Mouse (Mus musculus) heart, adult 2 months (tissue): ENCODE measurements at regions not wholly inside any gene's neighbourhood (a gene's known extent, or its start where the extent isn't known, plus 50 kb on each side); places are given as distances from the start of the nearest gene placed in this dataset.

Experiments
- DNase-seq, 2 experiments: peaks; one replicate each; pipeline ENCODE4 v3.0.0; 2021
- H3K27ac ChIP-seq: fragments of 200-600 bp; 2 replicates; pipeline ENCODE4 v1.8.1; 2022
- H3K27me3 ChIP-seq: fragments of 200-500 bp; 2 replicates; pipeline ENCODE4 v1.6.1; 2012; ENCODE audit warnings: mild to moderate bottlenecking, low read length, inconsistent platforms, mixed read lengths; ENCODE audit not compliant: control insufficient read depth, insufficient read depth
- H3K36me3 ChIP-seq: fragments of 200-500 bp; 2 replicates; pipeline ENCODE4 v1.6.1; 2012; ENCODE audit warnings: low read length, inconsistent platforms; ENCODE audit not compliant: control insufficient read depth, insufficient read depth
- H3K4me1 ChIP-seq: fragments of 200-500 bp; 2 replicates; pipeline ENCODE4 v1.6.1; 2011; ENCODE audit warnings: low read length; ENCODE audit not compliant: control insufficient read depth, insufficient read depth
- H3K4me3 ChIP-seq: fragments of 200-600 bp; 2 replicates; pipeline ENCODE4 v1.8.1; 2022
- H3K79me2 ChIP-seq: fragments of 200-500 bp; replicated peaks from 2 replicates; pipeline ENCODE4 v1.6.1; 2012; ENCODE audit warnings: mild to moderate bottlenecking, inconsistent platforms, low read length, moderate library complexity, mixed read lengths; ENCODE audit not compliant: control insufficient read depth, insufficient read depth
- H3K9ac ChIP-seq: fragments of 200-500 bp; 2 replicates; pipeline ENCODE4 v1.6.1; 2012; ENCODE audit warnings: low read depth, mild to moderate bottlenecking, control low read depth, inconsistent platforms, low read length, mixed read lengths
- CTCF ChIP-seq: fragments of 200-600 bp; IDR thresholded peaks from 2 replicates; pipeline ENCODE4 v1.8.1; 2022; ENCODE audit warnings: antibody characterized with exemption, mild to moderate bottlenecking, moderate library complexity
- EP300 ChIP-seq: fragments of 200-500 bp; IDR thresholded peaks from 2 replicates; pipeline ENCODE4 v1.6.1; 2011; ENCODE audit warnings: low read depth, low read length, control low read depth; ENCODE audit not compliant: insufficient read depth
- POLR2A ChIP-seq: fragments of 200-500 bp; IDR thresholded peaks from 2 replicates; pipeline ENCODE4 v1.6.1; 2011; ENCODE audit warnings: mild to moderate bottlenecking, low read depth, low read length, control low read depth; ENCODE audit not compliant: insufficient read depth
- WGBS: fragments of 180-500 bp; shearing (Covaris S2); methylation state at CpG from one replicate; pipeline ENCODE4 v1.1.7; 2018; 5-methylcytosine and 5-hydroxymethylcytosine counted together
- intact Hi-C: fragments of 180-260 bp; cut with DNase I; formaldehyde crosslinking; loops from one replicate; pipeline ENCODE4 v1.15.1; 2025

DNA sequence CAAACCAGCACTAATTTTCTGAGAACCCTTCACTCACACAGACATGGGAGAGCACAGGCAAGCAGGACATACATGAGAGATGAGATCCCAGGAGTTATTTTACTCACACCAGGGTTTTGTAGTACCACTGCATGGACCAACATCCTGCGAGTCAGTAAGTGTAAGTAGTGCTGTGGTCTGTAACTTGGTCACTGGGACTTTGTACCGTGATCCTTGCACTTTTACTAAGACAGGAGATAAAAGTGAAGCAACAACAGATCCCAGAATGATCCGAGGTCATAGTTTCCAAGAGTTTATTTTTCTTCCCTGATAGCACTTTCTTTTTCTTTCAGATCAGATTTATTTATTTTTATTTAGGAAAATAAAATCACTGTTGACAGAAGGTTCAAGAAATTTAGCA is 54.1 kb upstream of the Mtap start:
- Histone ChIP-seq H3K27ac (no peak overlapping the region), H3K4me3 (no peak overlapping the region), H3K4me1 (no peaks in the 10 kb centered on the region), H3K27me3 (no peaks in the 10 kb centered on the region), H3K79me2 (no peaks in the 10 kb centered on the region), H3K9ac (no peak overlapping the region), H3K36me3 (no peaks in the 10 kb centered on the region)
- WGBS = 34% methylated on average over 3 of the region's 3 CpGs
- intact Hi-C loops = no loop called here
- DNase-seq = no peak
- no peak for TF ChIP-seq CTCF
- no peak for TF ChIP-seq EP300
- no peak for TF ChIP-seq POLR2A

DNA sequence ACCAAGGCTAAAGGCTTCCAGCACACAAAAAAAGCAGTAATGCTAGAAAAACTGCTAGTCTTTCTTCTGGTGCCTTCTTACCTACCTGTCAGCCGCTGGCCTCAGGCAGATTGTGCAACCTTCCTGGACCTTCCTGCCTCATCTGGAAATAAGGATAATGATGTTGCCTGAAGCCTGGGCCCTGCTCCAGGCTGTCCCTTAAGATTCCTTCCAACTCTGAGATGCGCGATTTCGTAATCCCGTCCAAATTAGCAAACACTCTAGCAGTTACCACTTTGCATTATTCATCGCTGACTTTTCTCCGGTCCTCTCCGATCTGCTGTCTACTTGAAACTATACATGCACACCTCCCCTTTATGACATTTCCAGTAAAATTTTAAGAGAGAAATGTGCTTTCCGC is 58.4 kb upstream of the Mtap start:
- no peak for TF ChIP-seq EP300
- TF ChIP-seq CTCF = no peak
- TF ChIP-seq POLR2A = no peak
- H3K9ac ChIP-seq = no peak overlapping the region
- DNase-seq = peak in 1 of 2 experiments; percentile 4
- H3K36me3 ChIP-seq = no peaks in the 10 kb centered on the region
- no peaks in the 10 kb centered on the region for H3K4me1 ChIP-seq
- intact Hi-C loops = no loop called here
- no peak overlapping the region for H3K27ac ChIP-seq
- H3K79me2 ChIP-seq = no peaks in the 10 kb centered on the region
- 95% methylated on average over 9 of the region's 9 CpGs for WGBS
- no peak overlapping the region for H3K4me3 ChIP-seq
- H3K27me3 ChIP-seq = no peaks in the 10 kb centered on the region

DNA sequence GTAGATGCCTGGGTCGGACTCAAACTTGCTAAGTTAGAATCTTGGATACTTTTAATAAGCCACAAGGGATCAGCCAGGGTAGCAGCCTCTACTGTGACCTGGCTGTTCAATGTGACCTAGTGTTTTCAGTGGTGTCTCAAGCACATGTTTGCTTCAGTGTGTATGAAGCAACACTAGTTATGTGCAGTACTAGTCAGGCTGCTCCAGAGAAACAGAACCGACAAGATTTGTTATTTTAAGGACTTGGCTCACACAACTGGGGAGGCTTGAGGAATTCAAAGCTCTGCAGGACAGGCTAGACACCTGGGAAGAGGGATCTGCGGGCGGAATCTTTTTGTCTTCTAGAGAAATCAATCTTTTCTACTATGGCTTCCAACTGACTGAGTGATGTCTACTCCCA is 62.2 kb upstream of the Mtap start:
- Histone ChIP-seq H3K79me2 (no peaks in the 10 kb centered on the region), H3K27me3 (no peaks in the 10 kb centered on the region), H3K27ac (no peak overlapping the region), H3K4me3 (no peak overlapping the region), H3K36me3 (no peaks in the 10 kb centered on the region), H3K9ac (no peak overlapping the region), H3K4me1 (no peaks in the 10 kb centered on the region)
- DNase-seq = no peak
- 65% methylated on average over 4 of the region's 4 CpGs for WGBS
- intact Hi-C loops = no loop called here
- TF ChIP-seq CTCF (no peak), POLR2A (no peak), EP300 (no peak)

DNA sequence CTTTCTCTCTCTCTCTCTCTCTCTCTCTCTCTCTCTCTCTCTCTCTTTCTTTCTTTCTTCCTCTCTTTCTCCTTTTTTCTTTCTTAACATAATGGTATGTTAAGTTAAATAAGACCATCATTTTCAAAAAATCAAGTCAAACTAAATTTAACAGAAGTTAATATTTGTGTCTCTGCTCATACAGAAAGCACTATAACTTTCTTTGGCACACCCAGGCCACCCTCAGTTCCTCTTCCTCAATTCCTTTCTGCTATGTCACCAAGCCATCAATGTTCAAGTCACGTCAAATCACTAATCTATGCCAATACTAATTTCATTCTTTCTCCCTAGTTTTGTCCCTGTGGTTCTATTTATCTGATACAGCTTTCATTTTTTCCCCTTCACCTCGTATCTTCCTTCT is 66.5 kb upstream of the Mtap start:
- Histone ChIP-seq H3K4me3 (no peak overlapping the region), H3K9ac (no peak overlapping the region), H3K27ac (no peak overlapping the region), H3K4me1 (no peaks in the 10 kb centered on the region), H3K36me3 (no peaks in the 10 kb centered on the region), H3K79me2 (no peaks in the 10 kb centered on the region), H3K27me3 (no peaks in the 10 kb centered on the region)
- 64% methylated on average over 2 of the region's 2 CpGs for WGBS
- no peak for DNase-seq
- TF ChIP-seq CTCF = no peak
- TF ChIP-seq POLR2A = no peak
- TF ChIP-seq EP300 = no peak
- intact Hi-C loops = no loop called here

DNA sequence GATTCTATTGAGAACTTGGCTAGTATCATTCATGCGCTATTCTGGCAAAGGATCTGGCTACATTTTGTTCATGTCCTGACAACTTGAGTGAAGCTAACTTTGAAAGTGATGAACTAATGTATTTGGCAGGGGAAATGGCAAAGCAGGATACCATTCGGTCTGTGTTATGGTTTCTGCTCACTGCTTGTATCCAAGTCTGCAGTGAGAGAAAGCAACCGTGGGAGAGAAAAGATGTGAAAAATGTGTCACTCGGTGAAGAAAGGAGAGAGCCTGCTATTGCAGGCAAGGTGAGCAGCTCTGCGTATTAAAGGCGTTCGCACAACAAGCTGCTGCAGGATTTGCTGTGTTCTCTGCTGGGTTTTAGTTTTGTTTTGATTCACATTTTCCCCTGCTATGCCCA is 72.5 kb upstream of the Mtap start:
- no peak overlapping the region for H3K27ac ChIP-seq
- H3K36me3 ChIP-seq = no peaks in the 10 kb centered on the region
- H3K4me1 ChIP-seq = no peaks in the 10 kb centered on the region
- DNase-seq = no peak
- TF ChIP-seq CTCF (no peak), EP300 (no peak), POLR2A (no peak)
- H3K9ac ChIP-seq = no peak overlapping the region
- intact Hi-C loops = no loop called here
- no peak overlapping the region for H3K4me3 ChIP-seq
- 81% methylated on average over 7 of the region's 7 CpGs for WGBS
- no peaks in the 10 kb centered on the region for H3K27me3 ChIP-seq
- H3K79me2 ChIP-seq = no peaks in the 10 kb centered on the region

DNA sequence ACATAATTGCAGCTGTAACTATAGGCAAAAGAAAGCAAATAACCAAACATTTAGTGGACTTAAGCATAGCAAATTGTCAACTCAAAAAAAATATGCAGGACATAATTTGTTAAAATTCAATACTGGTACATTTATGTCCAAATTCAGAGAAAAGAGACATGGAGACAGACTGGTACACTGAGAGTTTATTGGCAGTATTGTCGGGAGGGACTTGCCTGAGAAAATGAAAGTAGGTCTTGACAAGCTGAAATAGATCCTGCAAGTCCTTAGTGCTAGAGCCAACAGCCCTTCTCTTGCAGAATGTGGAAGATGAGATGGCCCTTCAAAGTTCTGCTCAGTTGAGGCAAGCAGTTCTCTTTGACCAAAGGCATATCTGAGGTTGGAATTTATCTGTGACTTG is 74.5 kb upstream of the Mtap start:
- H3K27ac ChIP-seq = no peak overlapping the region
- no peak for DNase-seq
- TF ChIP-seq CTCF (no peak), POLR2A (no peak), EP300 (no peak)
- H3K9ac ChIP-seq = no peak overlapping the region
- H3K79me2 ChIP-seq = no peaks in the 10 kb centered on the region
- WGBS = 68% methylated on average over 1 of the region's 1 CpGs
- no peaks in the 10 kb centered on the region for H3K27me3 ChIP-seq
- no peaks in the 10 kb centered on the region for H3K4me1 ChIP-seq
- no peak overlapping the region for H3K4me3 ChIP-seq
- intact Hi-C loops = no loop called here
- no peaks in the 10 kb centered on the region for H3K36me3 ChIP-seq
